Mouse (Mus musculus): ENCODE measurements around the gene Smyd4.

Gene Smyd4

GRCm38 (mm10) chr11:75337246-75337645 is 11.0 kb upstream of the Smyd4 start:
- no peak for TF ChIP-seq GATA4 (IDR thresholded peaks at IDR 0.05; ENCODE audit: insufficient replicate concordance, low read length)

GRCm38 (mm10) chr11:75340076-75340475 is 8.2 kb upstream of the Smyd4 start:
- peak; percentile 71; the same call in 1 of the 2 replicates for TF ChIP-seq GATA4 (IDR thresholded peaks at IDR 0.05; ENCODE audit: insufficient replicate concordance, low read length)

GRCm38 (mm10) chr11:75340698-75341345 is 7.4 kb upstream of the Smyd4 start:
- TF ChIP-seq GATA4 (IDR thresholded peaks at IDR 0.05; ENCODE audit: insufficient replicate concordance, low read length) = no peak

GRCm38 (mm10) chr11:75343096-75343495 is 5.1 kb upstream of the Smyd4 start:
- TF ChIP-seq GATA4 (IDR thresholded peaks at IDR 0.05; ENCODE audit: insufficient replicate concordance, low read length) = no peak

GRCm38 (mm10) chr11:75344163-75344562 is 4.1 kb upstream of the Smyd4 start:
- peak; percentile 29; the same call in 1 of the 2 replicates for TF ChIP-seq GATA4 (IDR thresholded peaks at IDR 0.05; ENCODE audit: insufficient replicate concordance, low read length)

- no peak for TF ChIP-seq GATA4 (IDR thresholded peaks at IDR 0.05; ENCODE audit: insufficient replicate concordance, low read length)
These were observed 3.5 kb upstream of the Smyd4 start for GRCm38 (mm10) chr11:75344716-75345115.

GRCm38 (mm10) chr11:75346556-75347187 is 1.6 kb upstream of the Smyd4 start:
- no peak for TF ChIP-seq GATA4 (IDR thresholded peaks at IDR 0.05; ENCODE audit: insufficient replicate concordance, low read length)

- no peak for TF ChIP-seq GATA4 (IDR thresholded peaks at IDR 0.05; ENCODE audit: insufficient replicate concordance, low read length)
These were observed 1.0 kb upstream of the Smyd4 start for GRCm38 (mm10) chr11:75347188-75347585.

- no peak for TF ChIP-seq GATA4 (IDR thresholded peaks at IDR 0.05; ENCODE audit: insufficient replicate concordance, low read length)
These were observed 637 bp upstream of the Smyd4 start for GRCm38 (mm10) chr11:75347596-75347995.

GRCm38 (mm10) chr11:75348890-75349261 is 643 bp downstream of the Smyd4 start:
- TF ChIP-seq GATA4 (IDR thresholded peaks at IDR 0.05; ENCODE audit: insufficient replicate concordance, low read length) = no peak

- no peak for TF ChIP-seq GATA4 (IDR thresholded peaks at IDR 0.05; ENCODE audit: insufficient replicate concordance, low read length)
These were observed 3.0 kb downstream of the Smyd4 start for GRCm38 (mm10) chr11:75351225-75351624.

- no peak for TF ChIP-seq GATA4 (IDR thresholded peaks at IDR 0.05; ENCODE audit: insufficient replicate concordance, low read length)
These were observed 7.2 kb downstream of the Smyd4 start for GRCm38 (mm10) chr11:75355475-75355874.

GRCm38 (mm10) chr11:75377125-75377524 is 28.9 kb downstream of the Smyd4 start:
- TF ChIP-seq GATA4 (IDR thresholded peaks at IDR 0.05; ENCODE audit: insufficient replicate concordance, low read length) = no peak

- TF ChIP-seq GATA4 (IDR thresholded peaks at IDR 0.05; ENCODE audit: insufficient replicate concordance, low read length) = no peak
These were observed 47.4 kb downstream of the Smyd4 start for GRCm38 (mm10) chr11:75395611-75396010.

GRCm38 (mm10) chr11:75397452-75397851 is 49.2 kb downstream of the Smyd4 start:
- TF ChIP-seq GATA4 (IDR thresholded peaks at IDR 0.05; ENCODE audit: insufficient replicate concordance, low read length) = no peak

GRCm38 (mm10) chr11:75399411-75399841 is 51.2 kb downstream of the Smyd4 start:
- no peak for TF ChIP-seq GATA4 (IDR thresholded peaks at IDR 0.05; ENCODE audit: insufficient replicate concordance, low read length)

- no peak for TF ChIP-seq GATA4 (IDR thresholded peaks at IDR 0.05; ENCODE audit: insufficient replicate concordance, low read length)
These were observed 51.9 kb downstream of the Smyd4 start for GRCm38 (mm10) chr11:75400099-75400498.
